Mouse (Mus musculus) midbrain, embryonic 15.5 days (tissue): ENCODE data around the gene Hsd11b2. TPM values are rescaled to one million over a fixed set of nuclear protein-coding genes. Genes with fewer than 3 reads are reported as not detected.

Experiments
- ATAC-seq: fragments of 200-750 bp; cut with Nextera tagmentation; replicated peaks from 2 replicates; pipeline ENCODE4 v1.8.0; 2017; ENCODE audit warnings: moderate TSS enrichment
- H3K27ac ChIP-seq: fragments of 300-500 bp; sonication (generic); 2 replicates; pipeline ENCODE4 v1.5.1; 2015; ENCODE audit warnings: mild to moderate bottlenecking, inconsistent platforms
- H3K27me3 ChIP-seq: fragments of 300-500 bp; sonication (generic); replicated peaks from 2 replicates; pipeline ENCODE4 v1.6.1; 2015; ENCODE audit warnings: inconsistent platforms
- H3K36me3 ChIP-seq: fragments of 300-500 bp; sonication (generic); replicated peaks from 2 replicates; pipeline ENCODE4 v1.6.1; 2015; ENCODE audit warnings: inconsistent platforms
- H3K4me1 ChIP-seq: fragments of 300-500 bp; sonication (generic); 2 replicates; pipeline ENCODE4 v1.6.1; 2015; ENCODE audit warnings: inconsistent platforms
- H3K4me2 ChIP-seq: fragments of 300-500 bp; sonication (generic); 2 replicates; pipeline ENCODE4 v1.6.1; 2015; ENCODE audit warnings: inconsistent platforms, mild to moderate bottlenecking, moderate library complexity
- H3K4me3 ChIP-seq: fragments of 300-500 bp; sonication (generic); 2 replicates; pipeline ENCODE4 v1.5.1; 2015; ENCODE audit warnings: mild to moderate bottlenecking, inconsistent platforms
- H3K9ac ChIP-seq: fragments of 300-500 bp; sonication (generic); 2 replicates; pipeline ENCODE4 v1.6.1; 2015; ENCODE audit warnings: mild to moderate bottlenecking, inconsistent platforms
- H3K9me3 ChIP-seq: fragments of 300-500 bp; sonication (generic); 2 replicates; pipeline ENCODE4 v1.6.1; 2016; ENCODE audit warnings: inconsistent platforms
- WGBS: fragments of 180-500 bp; shearing (Covaris S2); methylation state at CpG from one replicate; pipeline ENCODE4 v1.1.7; 2015; ENCODE audit warnings: mixed read lengths; 5-methylcytosine and 5-hydroxymethylcytosine counted together
- polyA plus RNA-seq: library from polyadenylated mRNA; unstranded; fragments of >200 nt; fragmentation: Nextera tagmentation; extraction: Ambion mirVana; gene quantifications from 2 replicates; pipeline ENCODE4 v1.2.1, GENCODE M21; 2015

Hsd11b2 gene
- 4.7 and 4.9 TPM in 2 replicates for polyA plus RNA-seq

- 0 out of 2 replicates have a peak within 1 kb of the TSS, but pooled peaks have one; percentile 48 for H3K27ac ChIP-seq
- no peaks in the 10 kb centered on the region for H3K9me3 ChIP-seq
- ATAC-seq, result peak; percentile 61
- no peaks in the 10 kb centered on the region; the same call in 1 of the 2 replicates for H3K36me3 ChIP-seq
- peak within 1 kb of the TSS; percentile 94 for H3K4me2 ChIP-seq
- H3K4me3 ChIP-seq, result peak within 1 kb of the TSS; percentile 48
- H3K4me1 ChIP-seq, result peaks cover 40% of the 10 kb centered on the region
- WGBS, result under 1% methylated on average over 64 of the region's 68 CpGs
- peaks cover 21% of the 10 kb centered on the region for H3K27me3 ChIP-seq
- peak within 1 kb of the TSS; percentile 57 for H3K9ac ChIP-seq
Measured at GRCm38 (mm10) chr8:105518436-105519313, at the start of gene Hsd11b2. Gene Hsd11b2 (plus strand): TSS chr8:105518755.

DNA sequence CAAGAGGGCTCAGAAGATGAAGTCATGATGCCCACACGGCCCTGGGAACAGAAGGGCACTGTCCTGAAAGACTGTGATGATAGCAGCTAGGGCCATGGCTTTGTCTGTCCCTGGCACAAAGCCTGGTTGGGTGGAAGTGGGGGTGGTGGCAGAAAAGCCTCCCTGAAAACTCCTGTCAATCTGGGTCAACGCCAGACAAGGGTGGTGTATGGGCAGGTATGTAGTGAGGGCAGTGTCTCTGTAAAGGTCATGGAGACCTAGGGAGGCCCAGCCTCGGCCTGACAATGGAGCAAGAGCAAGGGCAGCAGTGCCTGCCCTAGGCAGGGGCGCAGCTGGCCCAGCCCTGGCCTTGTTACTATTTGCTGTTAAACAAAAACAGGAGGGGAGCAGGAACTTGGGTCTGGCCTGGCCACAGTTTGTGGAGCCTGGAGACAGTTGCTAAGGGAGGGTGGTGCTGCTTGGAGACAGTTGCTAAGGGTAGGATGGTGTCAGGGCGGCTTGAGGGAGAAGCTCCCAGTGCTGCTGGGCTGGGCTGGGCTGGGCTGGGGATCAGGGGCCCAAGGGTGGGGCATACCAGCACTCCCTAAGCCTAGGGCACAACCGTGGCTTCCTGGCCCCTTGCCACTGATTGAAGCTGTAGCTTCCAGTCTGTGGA lies 49.4 kb upstream of the Hsd11b2 start:
- Histone ChIP-seq H3K27ac (peak overlapping the region; percentile 67), H3K36me3 (no peaks in the 10 kb centered on the region), H3K27me3 (0 out of 2 replicates have a peak, but pooled peaks cover 3% of the 10 kb centered on the region), H3K4me1 (peaks cover 52% of the 10 kb centered on the region), H3K4me3 (peak overlapping the region; percentile 43), H3K9me3 (no peaks in the 10 kb centered on the region), H3K4me2 (peak overlapping the region; percentile 67), H3K9ac (0 out of 2 replicates have a peak overlapping the region, but pooled peaks have one; percentile 12)
- peak; percentile 15 for ATAC-seq
- 29% methylated on average over 6 of the region's 6 CpGs for WGBS

GRCm38 (mm10) chr8:105469816-105470215 lies 48.7 kb upstream of the Hsd11b2 start:
- WGBS, result 78% methylated on average over 5 of the region's 5 CpGs
- H3K36me3 ChIP-seq, result no peaks in the 10 kb centered on the region
- H3K9ac ChIP-seq, result peak overlapping the region; percentile 30; the same call in 1 of the 2 replicates
- peaks cover 52% of the 10 kb centered on the region for H3K4me1 ChIP-seq
- H3K9me3 ChIP-seq, result no peaks in the 10 kb centered on the region
- no peak for ATAC-seq
- 0 out of 2 replicates have a peak, but pooled peaks cover 3% of the 10 kb centered on the region for H3K27me3 ChIP-seq
- peak overlapping the region; percentile 67 for H3K4me2 ChIP-seq
- peak overlapping the region; percentile 43 for H3K4me3 ChIP-seq
- H3K27ac ChIP-seq, result peak overlapping the region; percentile 67

DNA sequence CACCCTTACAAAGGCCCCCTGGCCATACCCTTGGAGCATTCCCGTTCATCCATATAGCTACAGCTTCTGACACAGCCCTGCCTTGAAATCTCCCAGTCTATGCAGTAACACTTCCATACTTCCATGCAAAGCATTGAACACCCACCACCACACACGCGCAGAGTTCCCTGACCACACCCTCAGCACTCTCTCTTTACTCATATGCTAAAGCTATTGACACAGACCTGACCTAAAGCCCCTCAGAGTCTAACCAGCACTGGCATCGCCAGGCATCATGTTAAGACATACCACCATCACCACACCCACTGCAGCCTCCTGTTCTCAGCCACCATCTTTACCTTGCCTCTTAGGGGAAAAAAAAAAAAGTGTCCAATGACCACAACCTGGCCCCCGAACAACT lies 48.3 kb upstream of the Hsd11b2 start:
- H3K27me3 ChIP-seq, result 0 out of 2 replicates have a peak, but pooled peaks cover 3% of the 10 kb centered on the region
- peaks cover 57% of the 10 kb centered on the region for H3K4me1 ChIP-seq
- no peak for ATAC-seq
- no peaks in the 10 kb centered on the region for H3K36me3 ChIP-seq
- H3K27ac ChIP-seq, result peak overlapping the region; percentile 67
- H3K4me2 ChIP-seq, result peak overlapping the region; percentile 67
- WGBS, result 79% methylated on average over 5 of the region's 5 CpGs
- H3K9me3 ChIP-seq, result no peaks in the 10 kb centered on the region
- H3K4me3 ChIP-seq, result peak overlapping the region; percentile 43
- H3K9ac ChIP-seq, result peak overlapping the region; percentile 54

GRCm38 (mm10) chr8:105470681-105471313 lies 47.8 kb upstream of the Hsd11b2 start:
- 0 out of 2 replicates have a peak, but pooled peaks have one; percentile 0 for ATAC-seq
- Histone ChIP-seq H3K9ac (peak overlapping the region; percentile 54), H3K4me2 (peak overlapping the region; percentile 67), H3K36me3 (no peaks in the 10 kb centered on the region), H3K27me3 (0 out of 2 replicates have a peak, but pooled peaks cover 3% of the 10 kb centered on the region), H3K4me3 (peak overlapping the region; percentile 43), H3K4me1 (peaks cover 58% of the 10 kb centered on the region), H3K27ac (peak overlapping the region; percentile 67), H3K9me3 (no peaks in the 10 kb centered on the region)
- 20% methylated on average over 11 of the region's 11 CpGs for WGBS

DNA sequence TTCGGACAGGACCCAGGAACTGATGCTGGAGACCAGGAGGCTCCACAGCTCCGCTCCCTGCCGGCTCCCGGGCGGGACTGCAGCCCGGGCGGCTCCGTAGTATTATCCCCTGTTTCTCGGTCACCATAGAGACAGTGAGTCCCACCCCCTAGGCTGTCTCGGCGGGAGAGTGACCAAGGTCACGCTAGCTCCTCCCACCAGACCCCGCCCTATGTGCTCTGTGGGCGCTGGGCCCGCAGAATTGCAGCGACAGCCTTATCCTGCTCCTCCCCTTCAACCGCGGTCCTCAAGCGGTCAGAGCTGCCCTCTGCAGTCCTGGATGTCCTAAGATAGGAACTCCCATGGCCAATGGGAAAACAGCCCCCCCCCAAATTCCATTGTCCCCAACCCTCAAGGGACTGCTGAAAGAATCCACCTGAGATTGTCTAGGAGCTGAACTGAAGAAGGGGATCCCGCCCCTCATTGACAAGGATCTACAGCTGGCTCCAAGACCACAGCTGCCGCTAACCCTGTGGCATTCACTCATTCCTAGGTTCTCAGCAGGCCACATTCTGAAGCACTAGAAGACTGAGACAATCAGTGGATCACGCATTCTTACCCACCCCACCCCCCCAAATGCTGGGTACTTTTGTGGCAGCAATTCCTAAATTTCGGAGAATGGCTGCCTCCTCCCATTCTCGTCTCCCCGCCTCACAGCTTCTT lies 47.1 kb upstream of the Hsd11b2 start, which contains the start of gene Tppp3:
TSS of gene Tppp3 (minus strand) at position 213 of the 702 bp plus-strand sequence.
- Histone ChIP-seq H3K4me1 (peaks cover 57% of the 10 kb centered on the region), H3K27me3 (0 out of 2 replicates have a peak, but pooled peaks cover 3% of the 10 kb centered on the region), H3K36me3 (no peaks in the 10 kb centered on the region), H3K4me3 (peak within 1 kb of the TSS; percentile 43), H3K9ac (peak within 1 kb of the TSS; percentile 54), H3K4me2 (peak within 1 kb of the TSS; percentile 67), H3K9me3 (no peaks in the 10 kb centered on the region), H3K27ac (peak within 1 kb of the TSS; percentile 67)
- WGBS, result 8% methylated on average over 25 of the region's 25 CpGs
- ATAC-seq, result peak; percentile 90

DNA sequence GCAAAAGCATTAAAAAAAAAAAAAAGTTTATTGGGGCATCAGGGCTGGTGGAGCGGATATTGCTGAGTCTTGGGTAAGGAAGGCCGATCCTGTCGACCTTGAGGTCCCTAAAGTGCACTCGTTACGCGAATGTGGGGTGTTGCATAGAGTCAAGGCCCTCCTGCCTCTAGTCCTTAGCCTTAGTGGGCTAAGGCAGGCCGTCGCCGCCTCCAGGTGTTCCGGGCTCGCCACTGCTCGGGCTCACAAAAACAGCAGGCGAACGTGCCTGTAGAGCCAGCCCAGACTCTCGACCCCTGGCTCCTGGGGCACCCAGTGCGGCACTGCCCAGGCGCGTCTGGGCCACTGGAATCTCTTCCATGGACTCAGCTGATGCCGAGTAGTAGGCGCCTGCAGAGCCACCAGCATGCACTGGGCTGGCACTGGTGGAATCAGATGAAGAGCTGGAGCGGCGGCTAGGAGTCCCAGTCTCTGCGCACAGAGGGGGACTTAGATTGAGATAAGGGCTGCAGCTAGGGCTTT lies 46.1 kb upstream of the Hsd11b2 start:
- Histone ChIP-seq H3K4me1 (peaks cover 56% of the 10 kb centered on the region), H3K4me3 (no peak overlapping the region), H3K4me2 (no peak overlapping the region), H3K9ac (no peak overlapping the region), H3K9me3 (no peaks in the 10 kb centered on the region), H3K27me3 (0 out of 2 replicates have a peak, but pooled peaks cover 3% of the 10 kb centered on the region), H3K27ac (no peak overlapping the region), H3K36me3 (no peaks in the 10 kb centered on the region)
- WGBS, result 31% methylated on average over 23 of the region's 23 CpGs
- no peak for ATAC-seq

- no peaks in the 10 kb centered on the region for H3K9me3 ChIP-seq
- no peak overlapping the region for H3K4me3 ChIP-seq
- WGBS, result 58% methylated on average over 9 of the region's 9 CpGs
- H3K27me3 ChIP-seq, result 0 out of 2 replicates have a peak, but pooled peaks cover 3% of the 10 kb centered on the region
- no peak overlapping the region for H3K27ac ChIP-seq
- no peak for ATAC-seq
- H3K4me2 ChIP-seq, result no peak overlapping the region
- no peaks in the 10 kb centered on the region for H3K36me3 ChIP-seq
- no peak overlapping the region for H3K9ac ChIP-seq
- H3K4me1 ChIP-seq, result peaks cover 56% of the 10 kb centered on the region
Measured at GRCm38 (mm10) chr8:105472983-105473382, 45.6 kb upstream of the Hsd11b2 start.

GRCm38 (mm10) chr8:105473816-105474606 lies 44.5 kb upstream of the Hsd11b2 start:
- WGBS, result 26% methylated on average over 17 of the region's 17 CpGs
- 0 out of 2 replicates have a peak, but pooled peaks cover 3% of the 10 kb centered on the region for H3K27me3 ChIP-seq
- H3K4me3 ChIP-seq, result no peak overlapping the region
- no peaks in the 10 kb centered on the region for H3K9me3 ChIP-seq
- no peak overlapping the region for H3K9ac ChIP-seq
- H3K27ac ChIP-seq, result no peak overlapping the region
- ATAC-seq, result no peak
- H3K4me1 ChIP-seq, result peaks cover 53% of the 10 kb centered on the region
- H3K36me3 ChIP-seq, result no peaks in the 10 kb centered on the region
- no peak overlapping the region for H3K4me2 ChIP-seq

- H3K36me3 ChIP-seq, result no peaks in the 10 kb centered on the region
- no peak overlapping the region for H3K9ac ChIP-seq
- H3K27me3 ChIP-seq, result 0 out of 2 replicates have a peak, but pooled peaks cover 3% of the 10 kb centered on the region
- H3K4me2 ChIP-seq, result no peak overlapping the region
- peaks cover 46% of the 10 kb centered on the region for H3K4me1 ChIP-seq
- WGBS, result 41% methylated on average over 5 of the region's 5 CpGs
- no peak overlapping the region for H3K27ac ChIP-seq
- ATAC-seq, result no peak
- no peak overlapping the region for H3K4me3 ChIP-seq
- H3K9me3 ChIP-seq, result no peaks in the 10 kb centered on the region
Measured at GRCm38 (mm10) chr8:105474680-105475079, 43.9 kb upstream of the Hsd11b2 start.
